ENCODE assay signal across 8 mouse cellular contexts in genomic region chr7:110164103-110164681, GRCm38 (mm10). TPM values are rescaled to one million over a fixed set of nuclear protein-coding genes. Genes with fewer than 3 reads are reported as not detected.
A peak's percentile ranks its signal among the peaks of the same experiment; 100 is the strongest.
DNase-seq lines count a peak whose midpoint lies in the region; ATAC-seq and TF ChIP-seq lines count a peak whose summit lies in the region.

No protein-coding gene starts in this region.

- TF ChIP-seq EP300 in ES-Bruce4 (IDR thresholded peaks at IDR 0.05; ENCODE audit: insufficient read depth, low read depth, low read length): peak; percentile 82
- peak; percentile 89 for TF ChIP-seq EP300 in liver, postnatal 0 days (IDR thresholded peaks at IDR 0.05; ENCODE audit: low read depth)

- peak; percentile 67 for ATAC-seq in cerebellum, adult (ENCODE audit: insufficient number of reproducible peaks, low FRiP score, low TSS enrichment)
- ATAC-seq in forebrain, embryonic 13.5 days: peak; percentile 85
- ATAC-seq in liver, postnatal 0 days: peak; percentile 83
- peak; percentile 91 for ATAC-seq in neural tube, embryonic 14.5 days (ENCODE audit: low read depth)

- TF ChIP-seq CTCF in ES-Bruce4 (IDR thresholded peaks at IDR 0.05; ENCODE audit: low read depth, low read length): peak; percentile 52
- TF ChIP-seq CTCF in liver, postnatal 0 days (IDR thresholded peaks at IDR 0.05; ENCODE audit: low read depth): peak; percentile 88

- no peaks in the 10 kb centered on the region for H3K27me3 ChIP-seq in ES-Bruce4 (ENCODE audit: control insufficient read depth, insufficient read depth, low read length, poor library complexity, severe bottlenecking)
- H3K27me3 ChIP-seq in forebrain, embryonic 13.5 days: no peaks in the 10 kb centered on the region
- no peaks in the 10 kb centered on the region for H3K27me3 ChIP-seq in liver, postnatal 0 days (ENCODE audit: insufficient read depth, low read length)
- H3K27me3 ChIP-seq in neural tube, embryonic 14.5 days (ENCODE audit: control insufficient read depth, insufficient read depth, low read length): no peaks in the 10 kb centered on the region

- no peaks in the 10 kb centered on the region for H3K4me1 ChIP-seq in ES-Bruce4 (ENCODE audit: control insufficient read depth, insufficient read depth, low read length)
- 0 out of 2 replicates have a peak, but pooled peaks cover 3% of the 10 kb centered on the region for H3K4me1 ChIP-seq in forebrain, embryonic 13.5 days
- H3K4me1 ChIP-seq in liver, postnatal 0 days (ENCODE audit: insufficient read depth): peaks cover 7% of the 10 kb centered on the region; the same call in 1 of the 2 replicates
- no peaks in the 10 kb centered on the region for H3K4me1 ChIP-seq in neural tube, embryonic 14.5 days (ENCODE audit: control insufficient read depth, insufficient read depth, low read length)

- peak overlapping the region; percentile 96 for H3K27ac ChIP-seq in ES-Bruce4 (ENCODE audit: insufficient read depth, low read length)
- H3K27ac ChIP-seq in forebrain, embryonic 13.5 days: peak overlapping the region; percentile 83
- peak overlapping the region; percentile 86 for H3K27ac ChIP-seq in liver, postnatal 0 days (ENCODE audit: low read depth)
- peak overlapping the region; percentile 76 for H3K27ac ChIP-seq in neural tube, embryonic 14.5 days (ENCODE audit: low read depth, low read length)

- peak overlapping the region; percentile 80 for H3K4me3 ChIP-seq in ES-Bruce4 (ENCODE audit: low read depth, low read length)
- H3K4me3 ChIP-seq in forebrain, embryonic 13.5 days: peak overlapping the region; percentile 54
- H3K4me3 ChIP-seq in liver, postnatal 0 days (ENCODE audit: low read depth, low read length): peak overlapping the region; percentile 62
- H3K4me3 ChIP-seq in neural tube, embryonic 14.5 days (ENCODE audit: low read depth, low read length): peak overlapping the region; percentile 48

- H3K9ac ChIP-seq in ES-Bruce4 (ENCODE audit: low read depth, poor library complexity, severe bottlenecking): peak overlapping the region; percentile 89
- peak overlapping the region; percentile 72 for H3K9ac ChIP-seq in forebrain, embryonic 13.5 days
- H3K9ac ChIP-seq in liver, postnatal 0 days (replicated peaks): peak overlapping the region; percentile 63
- H3K9ac ChIP-seq in neural tube, embryonic 14.5 days (replicated peaks; ENCODE audit: low read depth, low read length): peak overlapping the region; percentile 60

- WGBS in forebrain, embryonic 13.5 days: under 1% methylated on average over 24 of the region's 24 CpGs
- WGBS in large intestine, adult 2 months: under 1% methylated on average over 24 of the region's 24 CpGs
- under 1% methylated on average over 24 of the region's 24 CpGs for WGBS in liver, postnatal 0 days (ENCODE audit: insufficient replicate concordance)
- under 1% methylated on average over 24 of the region's 24 CpGs for WGBS in neural tube, embryonic 14.5 days

- peak overlapping the region; percentile 92 for H3K4me2 ChIP-seq in forebrain, embryonic 13.5 days
- peak overlapping the region; percentile 91 for H3K4me2 ChIP-seq in liver, postnatal 0 days (ENCODE audit: low read depth, low read length)
- peak overlapping the region; percentile 90 for H3K4me2 ChIP-seq in neural tube, embryonic 14.5 days (ENCODE audit: low read depth, low read length)

- H3K9me3 ChIP-seq in ES-Bruce4 (replicated peaks; ENCODE audit: control insufficient read depth, insufficient read depth, low read length, poor library complexity, severe bottlenecking): no peaks in the 10 kb centered on the region
- no peaks in the 10 kb centered on the region for H3K9me3 ChIP-seq in forebrain, embryonic 13.5 days (replicated peaks)
- H3K9me3 ChIP-seq in liver, postnatal 0 days (ENCODE audit: low read length): no peaks in the 10 kb centered on the region
- no peaks in the 10 kb centered on the region for H3K9me3 ChIP-seq in neural tube, embryonic 14.5 days (ENCODE audit: control insufficient read depth, low read length)

- TF ChIP-seq POLR2A in ES-Bruce4 (IDR thresholded peaks at IDR 0.05; ENCODE audit: insufficient read depth, low read length): no peak

- intact Hi-C loops in heart, postnatal 10 days (cut with DNase I): loop anchor here (2.0 to 5.0 kb wide), 3 partner anchors 57 to 197 kb away; partner anchors contain the start of gene Swap70

- H3K36me3 ChIP-seq in ES-Bruce4 (ENCODE audit: control insufficient read depth, insufficient read depth, low read length, poor library complexity, severe bottlenecking): no peaks in the 10 kb centered on the region
- H3K36me3 ChIP-seq in forebrain, embryonic 13.5 days (ENCODE audit: poor library complexity, severe bottlenecking): no peaks in the 10 kb centered on the region
- no peaks in the 10 kb centered on the region for H3K36me3 ChIP-seq in liver, postnatal 0 days (replicated peaks; ENCODE audit: insufficient read depth, low read length)
- no peaks in the 10 kb centered on the region for H3K36me3 ChIP-seq in neural tube, embryonic 14.5 days (ENCODE audit: control insufficient read depth, insufficient read depth, low read length)

- DNase-seq in heart, postnatal 10 days: peak; percentile 93 to 94
- DNase-seq in large intestine, adult 2 months (ENCODE audit: low read depth, low spot score): peak; percentile 65
- peak; percentile 91 for DNase-seq in liver, postnatal 0 days
- DNase-seq in testis, postnatal 10 days (ENCODE audit: low spot score): peak; percentile 92

RNA-seq across cellular contexts. Expression of gene Wee1, which starts 42.3 kb away (rescaled TPM):
- polyA plus RNA-seq in ES-Bruce4 (2011; ENCODE audit: insufficient read depth, insufficient read length, low read depth, missing spikeins): 58.7 and 60.1 TPM in 2 replicates
- polyA plus RNA-seq in forebrain, embryonic 13.5 days (2015; fragmentation: Nextera tagmentation; extraction: Ambion mirVana): 16.2 and 17.7 TPM in 2 replicates
- 10 to 100 TPM; 20.5 to 30.7 TPM for total RNA-seq in heart, postnatal 10 days (2021)
- 3.6 and 5.2 TPM in 2 replicates for polyA plus RNA-seq in large intestine, adult 2 months (2012; rRNA removed)
- polyA plus RNA-seq in liver, postnatal 0 days (2015; fragmentation: Nextera tagmentation; extraction: Ambion mirVana): 4.5 and 5.3 TPM in 2 replicates
- 4.8 and 5.1 TPM in 2 replicates for polyA plus RNA-seq in neural tube, embryonic 14.5 days (2014; fragmentation: Nextera tagmentation; extraction: Ambion mirVana)

RNA-seq across cellular contexts. Expression of gene Swap70, which starts 57.3 kb away (rescaled TPM):
- 40.1 and 41.7 TPM in 2 replicates for polyA plus RNA-seq in ES-Bruce4 (2011; ENCODE audit: insufficient read depth, insufficient read length, low read depth, missing spikeins)
- polyA plus RNA-seq in forebrain, embryonic 13.5 days (2015; fragmentation: Nextera tagmentation; extraction: Ambion mirVana): 14.3 and 16.3 TPM in 2 replicates
- total RNA-seq in heart, postnatal 10 days (2021): 10 to 100 TPM; 19.8 to 21.5 TPM
- polyA plus RNA-seq in large intestine, adult 2 months (2012; rRNA removed): 15.2 and 16.2 TPM in 2 replicates
- 5.2 and 7.2 TPM in 2 replicates for polyA plus RNA-seq in liver, postnatal 0 days (2015; fragmentation: Nextera tagmentation; extraction: Ambion mirVana)
- polyA plus RNA-seq in neural tube, embryonic 14.5 days (2014; fragmentation: Nextera tagmentation; extraction: Ambion mirVana): 7.4 and 11.5 TPM in 2 replicates

Comparison
In these comparisons a context has a peak if more than half of its experiments do, and no peak if none do; other contexts are left out.
1. Peak in every context shown above with its lines: DNase-seq, ATAC-seq, H3K4me3 ChIP-seq and H3K27ac ChIP-seq.